Mouse (Mus musculus) kidney, postnatal 4 days (tissue): ENCODE data around the gene Slc17a9.

ENCODE experiments used
- DNase-seq, 2 experiments: peaks; one replicate each; pipeline ENCODE4 v3.0.0; 2021; ENCODE audit warnings: mixed read lengths in 2 of 2

The Slc17a9 gene

GRCm38 (mm10) chr2:180755896-180756295 lies 30.8 kb downstream of the Slc17a9 start:
- peak; percentile 90 for DNase-seq

GRCm38 (mm10) chr2:180756786-180757185 lies 31.7 kb downstream of the Slc17a9 start:
- no peak for DNase-seq

DNA sequence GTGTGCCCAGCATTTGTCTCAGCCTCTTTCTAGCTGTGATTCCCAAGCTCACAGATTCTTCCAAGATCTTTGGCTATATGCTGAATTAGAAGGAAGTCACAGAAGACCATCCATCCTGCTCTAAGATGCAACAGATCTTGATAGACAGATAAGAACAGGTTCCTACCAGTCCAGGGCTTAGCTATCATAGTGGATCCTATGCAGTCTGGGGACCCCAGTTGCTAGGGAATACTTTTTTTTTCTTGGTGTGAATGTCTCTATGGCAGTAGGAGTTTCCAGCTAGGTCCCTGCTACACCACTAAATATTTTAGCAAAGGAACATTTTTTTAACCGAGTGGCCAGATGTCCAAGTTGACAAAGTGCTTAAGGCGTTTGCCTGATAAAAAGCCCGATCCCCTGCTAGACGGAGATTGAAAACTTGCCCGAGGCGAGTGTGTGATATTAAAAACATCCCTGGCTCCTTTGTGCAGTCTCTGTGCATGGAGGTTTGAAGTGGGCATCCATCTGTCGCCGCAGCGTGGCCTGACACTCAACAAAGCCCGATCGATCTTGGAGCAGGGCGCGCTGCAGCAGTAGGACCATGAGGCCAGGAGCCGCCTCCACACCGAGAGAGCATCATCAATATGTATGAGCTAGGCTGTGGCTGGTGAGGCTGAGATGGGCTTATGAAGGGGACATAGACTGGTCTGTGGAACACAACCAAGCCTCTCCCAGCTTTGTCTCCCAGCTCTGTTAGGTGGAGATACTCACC lies 33.6 kb downstream of the Slc17a9 start:
- no peak for DNase-seq

- DNase-seq: no peak
Measured at GRCm38 (mm10) chr2:180764986-180765385, 39.9 kb downstream of the Slc17a9 start.

- no peak for DNase-seq
Measured at GRCm38 (mm10) chr2:180765713-180766112, 40.6 kb downstream of the Slc17a9 start.

DNA sequence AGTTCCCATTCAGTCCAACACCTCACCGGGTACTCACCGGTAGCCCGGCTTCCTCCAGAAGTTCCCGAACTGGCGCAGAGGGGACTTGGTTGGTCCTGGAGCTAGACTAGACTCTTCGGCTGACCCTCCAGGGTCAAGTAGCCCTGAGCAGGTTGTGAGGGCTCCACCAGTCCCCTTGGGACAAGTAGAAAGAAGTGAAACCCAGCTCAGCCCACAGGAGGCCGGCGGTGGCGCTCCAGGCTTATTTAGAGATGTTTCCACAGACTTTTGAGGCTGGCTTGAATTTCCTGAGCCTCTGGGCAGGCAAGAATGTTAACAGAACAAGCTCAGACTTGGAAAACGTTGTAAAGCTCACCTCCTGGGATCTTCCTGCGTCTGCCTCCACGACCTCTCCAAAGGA lies 50.2 kb downstream of the Slc17a9 start:
- DNase-seq: no peak

DNA sequence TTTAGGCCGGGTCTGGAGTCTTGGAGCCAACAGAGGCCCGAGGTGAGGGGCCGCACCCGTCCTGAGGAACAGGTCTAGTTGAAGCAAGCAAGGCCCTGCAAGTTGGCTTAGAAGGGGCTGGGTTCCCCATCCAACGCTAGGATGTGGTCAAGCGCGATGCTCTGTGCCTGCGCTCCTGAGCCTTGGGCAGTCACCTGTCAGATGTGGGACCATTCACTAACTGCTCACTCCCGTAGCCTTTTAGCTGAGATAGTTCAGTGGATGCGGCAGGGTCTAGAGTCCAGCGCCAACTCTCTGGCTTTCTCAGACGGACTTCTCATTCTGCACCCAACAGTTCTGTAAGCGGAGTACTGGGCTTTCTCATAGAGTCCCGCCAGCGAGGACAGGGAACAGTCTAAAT lies 50.6 kb downstream of the Slc17a9 start:
- DNase-seq: no peak

GRCm38 (mm10) chr2:180776793-180777192 lies 51.7 kb downstream of the Slc17a9 start, which contains the start of gene Bhlhe23:
Bhlhe23 (minus strand) TSS chr2:180776900.
- DNase-seq: no peak

DNA sequence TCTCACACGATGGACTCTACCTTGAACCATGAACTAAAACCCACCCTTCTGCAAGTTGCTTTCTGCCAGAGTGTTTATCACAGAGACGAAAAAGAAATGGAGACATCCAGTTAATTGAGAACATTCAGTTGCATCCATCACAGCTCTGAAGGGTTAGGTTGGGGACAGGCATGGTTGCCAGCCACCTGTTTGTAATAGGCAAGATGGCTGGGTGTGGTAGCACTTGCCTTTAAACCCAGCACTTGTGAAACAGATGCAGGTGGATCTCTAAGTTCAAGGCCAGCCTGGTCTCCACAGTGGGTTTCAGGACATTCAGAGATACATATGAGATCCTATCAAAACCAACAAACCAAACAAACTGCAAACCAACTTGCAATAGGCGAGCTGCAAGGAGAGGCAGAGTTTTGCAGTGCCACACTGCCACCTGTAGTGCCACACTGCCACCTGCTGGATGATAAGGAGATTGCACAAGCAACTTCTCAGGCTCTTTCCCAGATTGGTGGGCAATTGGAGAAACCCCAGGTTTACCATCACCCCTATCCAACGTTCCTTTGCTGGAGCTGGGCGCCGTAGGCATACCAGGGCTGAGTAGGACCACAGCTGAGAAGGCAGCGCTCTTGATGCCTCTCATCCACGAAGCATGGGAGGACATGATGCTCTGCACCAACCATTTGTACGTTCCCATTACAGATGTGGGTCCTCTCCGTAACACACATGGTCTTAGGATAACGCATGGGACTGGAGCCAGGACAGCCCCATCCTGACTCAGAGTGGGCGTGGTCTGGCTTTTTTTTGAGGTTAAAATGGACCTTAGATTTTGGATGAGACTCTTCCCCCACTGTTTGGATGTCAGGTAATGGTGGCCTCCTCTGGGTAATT lies 54.4 kb downstream of the Slc17a9 start:
- peak; percentile 66 to 72 for DNase-seq

DNA sequence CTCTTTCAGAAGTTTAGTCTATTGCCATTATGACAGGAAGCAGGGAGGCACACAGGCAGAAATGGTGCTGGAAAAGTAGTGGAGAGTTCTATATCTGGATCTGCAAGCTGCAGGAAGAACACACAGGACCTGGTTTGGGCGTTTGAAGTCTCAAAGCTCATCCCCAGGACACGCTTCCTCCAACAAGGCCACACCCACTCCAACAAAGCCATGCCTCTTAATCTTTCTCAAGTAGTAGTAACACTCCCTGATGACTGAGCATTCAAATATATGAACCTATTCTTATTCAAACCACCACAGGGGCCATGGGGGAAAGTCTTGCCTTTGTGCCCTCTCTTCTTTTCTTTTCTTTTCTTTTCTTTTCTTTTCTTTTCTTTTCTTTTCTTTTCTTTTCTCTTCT lies 55.2 kb downstream of the Slc17a9 start:
- no peak for DNase-seq

DNA sequence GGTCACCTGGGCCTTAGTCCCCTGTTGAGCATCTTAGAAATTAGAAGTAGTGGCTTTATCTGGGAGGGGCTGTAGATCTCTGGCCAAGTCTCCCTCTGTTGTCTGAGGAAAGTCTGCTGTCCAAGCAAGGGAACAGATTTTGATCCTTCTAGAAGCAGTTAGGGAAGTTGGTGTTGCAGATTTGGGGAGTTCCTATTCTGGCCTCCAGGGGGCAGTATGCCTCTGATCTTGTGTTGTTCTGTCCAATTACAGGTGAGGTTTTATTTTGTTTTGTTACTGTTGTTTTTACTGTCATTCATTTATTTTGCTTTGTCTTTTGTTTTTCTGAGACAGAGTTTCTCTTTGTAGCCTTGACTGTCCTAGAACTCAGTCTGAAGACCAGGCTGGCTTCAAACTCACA lies 61.7 kb downstream of the Slc17a9 start:
- peak; percentile 64 to 65 for DNase-seq

DNA sequence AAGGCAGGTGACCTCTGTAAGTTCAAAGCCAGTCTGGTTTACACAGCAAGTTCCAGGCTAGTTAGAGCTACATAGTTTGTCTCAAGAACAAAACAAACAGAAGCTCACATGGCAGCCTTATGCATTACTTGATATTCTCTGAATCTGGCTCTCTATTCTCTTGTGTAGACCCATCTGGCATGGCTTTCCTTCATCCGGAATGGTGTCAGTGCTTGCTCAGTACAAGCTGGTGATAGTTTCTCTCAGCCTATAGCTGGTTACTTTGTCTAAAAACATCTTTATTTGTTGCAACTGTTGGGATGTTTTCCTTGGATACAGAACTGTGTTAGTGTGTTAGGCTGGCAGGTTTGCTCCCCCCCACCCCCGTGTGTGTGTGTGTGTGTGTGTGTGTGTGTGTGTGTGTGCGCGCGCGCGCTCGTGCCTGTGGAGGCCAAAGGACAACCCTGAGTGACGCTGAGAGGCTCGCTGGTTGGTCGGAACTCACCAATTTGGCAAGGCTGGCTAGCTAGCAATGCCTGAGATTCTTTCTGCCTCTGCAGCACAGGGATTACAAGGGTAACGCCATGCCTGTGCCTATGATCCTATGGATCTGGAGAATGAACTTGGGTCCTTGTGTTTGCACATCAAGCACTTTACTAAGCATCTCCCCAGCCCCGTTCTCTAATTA lies 62.6 kb downstream of the Slc17a9 start:
- no peak for DNase-seq

DNA sequence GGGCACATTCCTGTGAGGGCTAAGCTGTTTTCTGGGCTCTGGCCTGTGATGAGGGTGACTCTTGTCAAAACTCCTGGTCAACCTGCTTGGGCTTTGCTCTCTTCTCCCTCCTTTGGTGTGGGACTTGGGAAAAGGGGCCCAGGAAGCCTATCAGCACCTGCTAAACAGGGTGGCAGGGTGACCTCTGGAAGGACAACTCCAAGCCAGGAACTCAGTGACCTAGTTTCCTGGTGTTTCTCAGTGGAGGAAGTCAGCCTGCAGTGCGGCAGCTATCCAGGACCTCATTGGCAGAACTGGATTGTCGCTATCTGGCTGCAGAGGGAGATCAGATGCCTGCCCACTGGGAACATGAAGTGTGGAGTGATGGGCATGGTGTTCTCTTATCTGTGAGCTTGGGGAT lies 63.3 kb downstream of the Slc17a9 start:
- no peak for DNase-seq

- peak in 1 of 2 experiments; percentile 35 for DNase-seq
Measured at GRCm38 (mm10) chr2:180788843-180789242, 63.8 kb downstream of the Slc17a9 start.

GRCm38 (mm10) chr2:180791674-180792073 lies 66.6 kb downstream of the Slc17a9 start:
- peak; percentile 69 to 70 for DNase-seq
